Comparison of ENCODE assay signal across 9 mouse cellular contexts in genomic region chr16:44557084-44557483, GRCm38 (mm10). TPM values are rescaled to one million over a fixed set of nuclear protein-coding genes. Genes with fewer than 3 reads are reported as not detected.
DNase-seq lines count a peak whose midpoint lies in the region; ATAC-seq lines count a peak whose summit lies in the region.
"Had no signal": no experiment of that assay in that cellular context is flagged by ENCODE, and none has a peak within 500 bp of the region (broad histone marks: within the 10 kb centered on the region; RNA-seq: fewer than 3 reads in every experiment).

No protein-coding gene starts in this region.

- 56% methylated on average over 7 of the region's 7 CpGs for WGBS in heart, embryonic 12.5 days
- WGBS in forebrain, embryonic 12.5 days = 17% methylated on average over 7 of the region's 7 CpGs
- WGBS in limb, embryonic 15.5 days = 9% methylated on average over 7 of the region's 7 CpGs

- no peak for DNase-seq in heart, postnatal 14 days
- DNase-seq in brain, adult 2 months (ENCODE audit: low read depth, low spot score) = peak; percentile 61
- DNase-seq in right cerebral cortex, adult 2 months (ENCODE audit: low spot score in 2 of 2) = no peak

- no peak for ATAC-seq in heart, embryonic 12.5 days (ENCODE audit: insufficient number of reproducible peaks, low FRiP score)
- no peak for ATAC-seq in forebrain, embryonic 12.5 days (ENCODE audit: low FRiP score)
- ATAC-seq in limb, embryonic 15.5 days (ENCODE audit: insufficient number of reproducible peaks, low FRiP score, low TSS enrichment, low read depth) = no peak
- no peak for ATAC-seq in CD4-positive, CD25-positive, alpha-beta regulatory T cell, adult 4 months
- no peak for ATAC-seq in megakaryocyte-erythroid progenitor cell, adult 5-6 weeks (replicated peaks; ENCODE audit: low FRiP score, low TSS enrichment, poor library complexity, severe bottlenecking)

- H3K9me3 ChIP-seq in heart, embryonic 12.5 days (replicated peaks) = no peaks in the 10 kb centered on the region
- no peaks in the 10 kb centered on the region for H3K9me3 ChIP-seq in forebrain, embryonic 12.5 days
- no peaks in the 10 kb centered on the region for H3K9me3 ChIP-seq in limb, embryonic 15.5 days

- H3K36me3 ChIP-seq in heart, embryonic 12.5 days = no peaks in the 10 kb centered on the region
- no peaks in the 10 kb centered on the region for H3K36me3 ChIP-seq in forebrain, embryonic 12.5 days (replicated peaks)
- no peaks in the 10 kb centered on the region for H3K36me3 ChIP-seq in limb, embryonic 15.5 days

- 0 out of 2 replicates have a peak overlapping the region, but pooled peaks have one; percentile 7 for H3K9ac ChIP-seq in heart, embryonic 12.5 days
- peak overlapping the region; percentile 96 for H3K9ac ChIP-seq in forebrain, embryonic 12.5 days
- H3K9ac ChIP-seq in limb, embryonic 15.5 days = peak overlapping the region; percentile 100
- H3K9ac ChIP-seq: liver, embryonic 14.5 days had no signal

- intact Hi-C loops in heart, postnatal 14 days (cut with DNase I) = loop anchor here (5.0 kb wide), 2 partner anchors 70 to 75 kb away; no protein-coding TSS in a partner anchor

- H3K4me2 ChIP-seq in heart, embryonic 12.5 days = peak overlapping the region; percentile 85
- peak overlapping the region; percentile 73 for H3K4me2 ChIP-seq in forebrain, embryonic 12.5 days
- peak overlapping the region; percentile 63 for H3K4me2 ChIP-seq in limb, embryonic 15.5 days

- peak overlapping the region; percentile 63 for H3K4me3 ChIP-seq in heart, embryonic 12.5 days
- H3K4me3 ChIP-seq in forebrain, embryonic 12.5 days (replicated peaks) = peak overlapping the region; percentile 82
- H3K4me3 ChIP-seq in limb, embryonic 15.5 days = peak overlapping the region; percentile 93

- no peaks in the 10 kb centered on the region for H3K27me3 ChIP-seq in heart, embryonic 12.5 days (replicated peaks)
- no peaks in the 10 kb centered on the region for H3K27me3 ChIP-seq in forebrain, embryonic 12.5 days
- H3K27me3 ChIP-seq in limb, embryonic 15.5 days = no peaks in the 10 kb centered on the region

- H3K4me1 ChIP-seq in heart, embryonic 12.5 days (replicated peaks) = peaks cover 9% of the 10 kb centered on the region
- H3K4me1 ChIP-seq in forebrain, embryonic 12.5 days = peaks cover 55% of the 10 kb centered on the region
- peaks cover 52% of the 10 kb centered on the region for H3K4me1 ChIP-seq in limb, embryonic 15.5 days

- H3K27ac ChIP-seq in heart, embryonic 12.5 days (ENCODE audit: poor library complexity, severe bottlenecking) = no peak overlapping the region
- H3K27ac ChIP-seq in forebrain, embryonic 12.5 days = peak overlapping the region; percentile 94
- peak overlapping the region; percentile 100 for H3K27ac ChIP-seq in limb, embryonic 15.5 days
- H3K27ac ChIP-seq: liver, embryonic 14.5 days had no signal

RNA-seq across cellular contexts. Expression of gene Boc, which starts 1.6 kb away (rescaled TPM):
- polyA plus RNA-seq in heart, embryonic 12.5 days (2016; fragmentation: Nextera tagmentation; extraction: Ambion mirVana) = 7.9 and 9.3 TPM in 2 replicates
- 1 to 10 TPM; 7.1 to 8.6 TPM for total RNA-seq in heart, postnatal 14 days (2021)
- 28.3 and 31.0 TPM in 2 replicates for polyA plus RNA-seq in forebrain, embryonic 12.5 days (2016; fragmentation: Nextera tagmentation; extraction: Ambion mirVana)
- 56.1 and 57.6 TPM in 2 replicates for polyA plus RNA-seq in limb, embryonic 15.5 days (2015; fragmentation: Nextera tagmentation; extraction: Ambion mirVana)
- polyA plus RNA-seq in CD4-positive, CD25-positive, alpha-beta regulatory T cell, adult 4 months (2017; shearing (Covaris generic)) = under 1 TPM in 1 of 2 experiments, not detected in 1; 0.79 TPM
- not detected in 2 replicates for total RNA-seq in megakaryocyte-erythroid progenitor cell, adult 5-6 weeks (2014; fragmentation: Nextera tagmentation)
- not detected in 2 replicates for total RNA-seq in megakaryocyte-erythroid progenitor cell, adult 5-6 weeks (2017)

Comparison
In these comparisons a context has a peak if more than half of its experiments do, and no peak if none do; other contexts are left out.
1. H3K9ac ChIP-seq: peak in every context shown above with its lines; median percentile 100 in limb, embryonic 15.5 days; 96 in forebrain, embryonic 12.5 days; 7 in heart, embryonic 12.5 days.